ENCODE assay signal across 8 mouse cellular contexts in genomic region chr6:113495071-113495675, GRCm38 (mm10). TPM values are rescaled to one million over a fixed set of nuclear protein-coding genes. Genes with fewer than 3 reads are reported as not detected.
DNase-seq lines count a peak whose midpoint lies in the region; ATAC-seq lines count a peak whose summit lies in the region.

No protein-coding gene starts in this region.

- no peak overlapping the region for H3K9ac ChIP-seq in lung, embryonic 15.5 days
- peak overlapping the region; percentile 72 for H3K9ac ChIP-seq in intestine, embryonic 16.5 days (ENCODE audit: low read depth, low read length)
- peak overlapping the region; percentile 35; the same call in 1 of the 2 replicates for H3K9ac ChIP-seq in neural tube, embryonic 13.5 days

- no peaks in the 10 kb centered on the region for H3K9me3 ChIP-seq in lung, embryonic 15.5 days
- H3K9me3 ChIP-seq in intestine, embryonic 16.5 days (ENCODE audit: control insufficient read depth, low read length) = no peaks in the 10 kb centered on the region
- H3K9me3 ChIP-seq in neural tube, embryonic 13.5 days = no peaks in the 10 kb centered on the region

- H3K27ac ChIP-seq in lung, embryonic 15.5 days = no peak overlapping the region
- no peak overlapping the region for H3K27ac ChIP-seq in intestine, embryonic 16.5 days (ENCODE audit: low read length)
- no peak overlapping the region for H3K27ac ChIP-seq in neural tube, embryonic 13.5 days (replicated peaks)

- peaks cover 14% of the 10 kb centered on the region for H3K4me1 ChIP-seq in lung, embryonic 15.5 days
- H3K4me1 ChIP-seq in intestine, embryonic 16.5 days (ENCODE audit: control insufficient read depth, insufficient read depth, low read length) = peaks cover 11% of the 10 kb centered on the region
- H3K4me1 ChIP-seq in neural tube, embryonic 13.5 days (replicated peaks) = peaks cover 16% of the 10 kb centered on the region

- peak overlapping the region; percentile 36 for H3K4me3 ChIP-seq in lung, embryonic 15.5 days
- peak overlapping the region; percentile 54 for H3K4me3 ChIP-seq in intestine, embryonic 16.5 days (ENCODE audit: low read length)
- H3K4me3 ChIP-seq in neural tube, embryonic 13.5 days = peak overlapping the region; percentile 39

- ATAC-seq in lung, embryonic 15.5 days (ENCODE audit: borderline replicate concordance, extremely low read depth, low FRiP score, low TSS enrichment) = no peak
- peak; percentile 17; the same call in 1 of the 2 replicates for ATAC-seq in intestine, embryonic 16.5 days
- 0 out of 2 replicates have a peak, but pooled peaks have one; percentile 17 for ATAC-seq in neural tube, embryonic 13.5 days (ENCODE audit: low read depth)

- peak overlapping the region; percentile 63 for H3K4me2 ChIP-seq in lung, embryonic 15.5 days
- peak overlapping the region; percentile 87 for H3K4me2 ChIP-seq in intestine, embryonic 16.5 days (ENCODE audit: low read depth, low read length)
- peak overlapping the region; percentile 59 for H3K4me2 ChIP-seq in neural tube, embryonic 13.5 days

- DNase-seq in cerebellum, postnatal 10 days = peak; percentile 63 to 66
- no peak for DNase-seq in cerebellum, adult 8-10 months
- no peak for DNase-seq in lung, postnatal 4 days
- no peak for DNase-seq in adrenal gland, postnatal 4 days (ENCODE audit: low spot score in 2 of 2)
- DNase-seq in right cerebral cortex, adult 18-20 months = no peak

- 31% methylated on average over 28 of the region's 28 CpGs for WGBS in lung, embryonic 15.5 days
- WGBS in intestine, embryonic 16.5 days = 37% methylated on average over 28 of the region's 28 CpGs
- 45% methylated on average over 28 of the region's 28 CpGs for WGBS in neural tube, embryonic 13.5 days

- H3K36me3 ChIP-seq in lung, embryonic 15.5 days = peaks cover 4% of the 10 kb centered on the region; the same call in 1 of the 2 replicates
- no peaks in the 10 kb centered on the region for H3K36me3 ChIP-seq in intestine, embryonic 16.5 days (ENCODE audit: control insufficient read depth, insufficient read depth, low read length)
- H3K36me3 ChIP-seq in neural tube, embryonic 13.5 days = peaks cover 31% of the 10 kb centered on the region

- H3K27me3 ChIP-seq in lung, embryonic 15.5 days = peaks cover 46% of the 10 kb centered on the region
- peaks cover 8% of the 10 kb centered on the region for H3K27me3 ChIP-seq in intestine, embryonic 16.5 days (replicated peaks; ENCODE audit: control insufficient read depth, insufficient read depth, low read length)
- H3K27me3 ChIP-seq in neural tube, embryonic 13.5 days = peaks cover 15% of the 10 kb centered on the region

RNA-seq across cellular contexts. Expression of gene Prrt3, which starts 6.6 kb away (rescaled TPM):
- 0.17 and 0.21 TPM in 2 replicates for polyA plus RNA-seq in lung, embryonic 15.5 days (2015; fragmentation: Nextera tagmentation; extraction: Ambion mirVana)
- polyA plus RNA-seq in intestine, embryonic 16.5 days (2015; fragmentation: Nextera tagmentation; extraction: Ambion mirVana) = 0.22 and 0.42 TPM in 2 replicates
- polyA plus RNA-seq in neural tube, embryonic 13.5 days (2015; fragmentation: Nextera tagmentation; extraction: Ambion mirVana) = 5.2 and 5.6 TPM in 2 replicates
- total RNA-seq in adrenal gland, postnatal 4 days (2021) = 1 to 10 TPM in 1 of 2 experiments, under 1 TPM in 1; 0.59 to 1.3 TPM

RNA-seq across cellular contexts. Expression of gene Creld1, which starts 12.1 kb away (rescaled TPM):
- 33.1 and 36.3 TPM in 2 replicates for polyA plus RNA-seq in lung, embryonic 15.5 days (2015; fragmentation: Nextera tagmentation; extraction: Ambion mirVana)
- 20.6 and 22.9 TPM in 2 replicates for polyA plus RNA-seq in intestine, embryonic 16.5 days (2015; fragmentation: Nextera tagmentation; extraction: Ambion mirVana)
- polyA plus RNA-seq in neural tube, embryonic 13.5 days (2015; fragmentation: Nextera tagmentation; extraction: Ambion mirVana) = 78.9 and 79.0 TPM in 2 replicates
- 10 to 100 TPM; 40.6 to 44.1 TPM for total RNA-seq in adrenal gland, postnatal 4 days (2021)

RNA-seq across cellular contexts. Expression of gene Il17rc, which starts 23.9 kb away (rescaled TPM):
- 19.1 and 20.2 TPM in 2 replicates for polyA plus RNA-seq in lung, embryonic 15.5 days (2015; fragmentation: Nextera tagmentation; extraction: Ambion mirVana)
- polyA plus RNA-seq in intestine, embryonic 16.5 days (2015; fragmentation: Nextera tagmentation; extraction: Ambion mirVana) = 34.6 and 38.0 TPM in 2 replicates
- 2.1 and 2.9 TPM in 2 replicates for polyA plus RNA-seq in neural tube, embryonic 13.5 days (2015; fragmentation: Nextera tagmentation; extraction: Ambion mirVana)
- 10 to 100 TPM; 22.7 to 25.4 TPM for total RNA-seq in adrenal gland, postnatal 4 days (2021)

RNA-seq across cellular contexts. Expression of gene Emc3, which starts 36.3 kb away (rescaled TPM):
- polyA plus RNA-seq in lung, embryonic 15.5 days (2015; fragmentation: Nextera tagmentation; extraction: Ambion mirVana) = 101 and 103 TPM in 2 replicates
- 93.1 and 94.5 TPM in 2 replicates for polyA plus RNA-seq in intestine, embryonic 16.5 days (2015; fragmentation: Nextera tagmentation; extraction: Ambion mirVana)
- polyA plus RNA-seq in neural tube, embryonic 13.5 days (2015; fragmentation: Nextera tagmentation; extraction: Ambion mirVana) = 103 and 108 TPM in 2 replicates
- total RNA-seq in adrenal gland, postnatal 4 days (2021) = 10 to 100 TPM; 85.9 to 87.9 TPM

RNA-seq across cellular contexts. Expression of gene Fancd2, which starts 36.3 kb away (rescaled TPM):
- polyA plus RNA-seq in lung, embryonic 15.5 days (2015; fragmentation: Nextera tagmentation; extraction: Ambion mirVana) = 13.3 and 14.6 TPM in 2 replicates
- 5.5 and 7.0 TPM in 2 replicates for polyA plus RNA-seq in intestine, embryonic 16.5 days (2015; fragmentation: Nextera tagmentation; extraction: Ambion mirVana)
- 1.8 and 2.1 TPM in 2 replicates for polyA plus RNA-seq in neural tube, embryonic 13.5 days (2015; fragmentation: Nextera tagmentation; extraction: Ambion mirVana)
- total RNA-seq in adrenal gland, postnatal 4 days (2021) = 1 to 10 TPM; 7.9 to 8.1 TPM

Comparison
In these comparisons a context has a peak if more than half of its experiments do, and no peak if none do; other contexts are left out.
1. DNase-seq: peak in cerebellum, postnatal 10 days (2 of 2); none in cerebellum, adult 8-10 months (single experiment), lung, postnatal 4 days (0 of 2), adrenal gland, postnatal 4 days (0 of 2) and right cerebral cortex, adult 18-20 months (single experiment).
2. Peak in every context shown above with its lines, with median percentiles within 50 percentile points of each other: H3K4me2 ChIP-seq and H3K4me3 ChIP-seq.